In genomic region chr13:45649197-45649812, GRCm38 (mm10) we compare ENCODE assay signal across 17 mouse cellular contexts.
A peak's percentile ranks its signal among the peaks of the same experiment; 100 is the strongest.
DNase-seq lines count a peak whose midpoint lies in the region; ATAC-seq and TF ChIP-seq lines count a peak whose summit lies in the region.
"Had no signal": no experiment of that assay in that cellular context is flagged by ENCODE, and none has a peak within 500 bp of the region (broad histone marks: within the 10 kb centered on the region; RNA-seq: fewer than 3 reads in every experiment).

No protein-coding gene starts in this region.

- no peak overlapping the region for H3K4me2 ChIP-seq in lung, embryonic 14.5 days
- H3K4me2 ChIP-seq: forebrain, embryonic 12.5 days; hindbrain, embryonic 13.5 days; midbrain, embryonic 13.5 days had no signal

- 36% methylated on average over 4 of the region's 4 CpGs for WGBS in lung, embryonic 14.5 days

- no peaks in the 10 kb centered on the region for H3K27me3 ChIP-seq in lung, embryonic 14.5 days (ENCODE audit: insufficient read depth, low read length)
- H3K27me3 ChIP-seq: forebrain, embryonic 12.5 days; hindbrain, embryonic 13.5 days; midbrain, embryonic 13.5 days had no signal

- TF ChIP-seq CTCF in lung, embryonic 14.5 days (IDR thresholded peaks at IDR 0.05; ENCODE audit: low read depth) = no peak

- no peak overlapping the region for H3K9ac ChIP-seq in lung, embryonic 14.5 days
- H3K9ac ChIP-seq: forebrain, embryonic 12.5 days; hindbrain, embryonic 13.5 days; midbrain, embryonic 13.5 days had no signal

- H3K4me3 ChIP-seq in lung, embryonic 14.5 days (ENCODE audit: low read depth, low read length) = no peak overlapping the region
- H3K4me3 ChIP-seq: forebrain, embryonic 12.5 days; hindbrain, embryonic 13.5 days; midbrain, embryonic 13.5 days had no signal

- peak; percentile 60 for DNase-seq in lung, embryonic 14.5 days
- no peak for DNase-seq in lung, postnatal 25 days (ENCODE audit: low spot score)
- DNase-seq in CD4-positive helper T cell, adult 2 months (ENCODE audit: low read depth, low spot score) = peak; percentile 74
- DNase-seq in NIH3T3 (ENCODE audit: low read depth) = peak; percentile 32
- DNase-seq in layer of hippocampus, adult 8-10 months (ENCODE audit: low spot score in 2 of 2) = no peak
- DNase-seq in urinary bladder, adult 18-20 months (ENCODE audit: low spot score in 2 of 2) = no peak
- DNase-seq: cerebellum, adult 9-10 months; embryo, embryonic 11 days; heart, adult 11 months; kidney, postnatal 10 days; liver; right cerebral cortex, postnatal 25 days had no signal

- no peaks in the 10 kb centered on the region for H3K4me1 ChIP-seq in lung, embryonic 14.5 days (ENCODE audit: insufficient read depth)
- H3K4me1 ChIP-seq: forebrain, embryonic 12.5 days; midbrain, embryonic 13.5 days had no signal

- no peaks in the 10 kb centered on the region for H3K36me3 ChIP-seq in lung, embryonic 14.5 days (ENCODE audit: insufficient read depth)
- H3K36me3 ChIP-seq: forebrain, embryonic 12.5 days; hindbrain, embryonic 13.5 days; midbrain, embryonic 13.5 days had no signal

- H3K27ac ChIP-seq in lung, embryonic 14.5 days (ENCODE audit: low read depth) = no peak overlapping the region
- H3K27ac ChIP-seq: forebrain, embryonic 12.5 days; hindbrain, embryonic 13.5 days; midbrain, embryonic 13.5 days had no signal

- no peaks in the 10 kb centered on the region for H3K9me3 ChIP-seq in lung, embryonic 14.5 days (ENCODE audit: low read depth, low read length)
- H3K9me3 ChIP-seq: forebrain, embryonic 12.5 days; midbrain, embryonic 13.5 days had no signal

- ATAC-seq in lung, embryonic 14.5 days (ENCODE audit: insufficient read depth) = no peak
- ATAC-seq in inflammation-experienced regulatory T-cells, adult 6 months = peak; percentile 68
- ATAC-seq: intestine, postnatal 0 days; midbrain, embryonic 13.5 days had no signal

Comparison
In these comparisons a context has a peak if more than half of its experiments do, and no peak if none do; other contexts are left out.
1. DNase-seq: peak in lung, embryonic 14.5 days (single experiment), CD4-positive helper T cell, adult 2 months (single experiment) and NIH3T3 (single experiment); none in lung, postnatal 25 days (single experiment), layer of hippocampus, adult 8-10 months (0 of 2) and urinary bladder, adult 18-20 months (0 of 2).